Mouse (Mus musculus) hindbrain, postnatal 0 days (tissue): Measurements from ENCODE around the gene Dll4. TPM values are rescaled to one million over a fixed set of nuclear protein-coding genes. Genes with fewer than 3 reads are reported as not detected.

ENCODE experiments used
- ATAC-seq: fragments of 200-750 bp; cut with Nextera tagmentation; 2 replicates; pipeline ENCODE4 v1.8.0; 2017; ENCODE audit warnings: mild to moderate bottlenecking, moderate TSS enrichment, moderate library complexity
- DNase-seq: peaks from one replicate; pipeline ENCODE4 v3.0.0-alpha.2; 2015; ENCODE audit warnings: low spot score
- H3K27ac ChIP-seq: fragments of 300-500 bp; sonication (generic); 2 replicates; pipeline ENCODE4 v1.5.1; 2014; ENCODE audit warnings: mild to moderate bottlenecking
- H3K27me3 ChIP-seq: fragments of 300-500 bp; sonication (generic); 2 replicates; pipeline ENCODE4 v1.6.1; 2014; ENCODE audit warnings: low read length, mixed read lengths; ENCODE audit not compliant: insufficient read depth
- H3K36me3 ChIP-seq: fragments of 300-500 bp; sonication (generic); 2 replicates; pipeline ENCODE4 v1.6.1; 2014; ENCODE audit warnings: low read length, mixed read lengths; ENCODE audit not compliant: insufficient read depth
- H3K4me1 ChIP-seq: fragments of 300-500 bp; sonication (generic); 2 replicates; pipeline ENCODE4 v1.6.1; 2014; ENCODE audit warnings: antibody characterized with exemption, low read length, mixed read lengths; ENCODE audit not compliant: insufficient read depth
- H3K4me2 ChIP-seq: fragments of 300-500 bp; sonication (generic); 2 replicates; pipeline ENCODE4 v1.6.1; 2014; ENCODE audit warnings: low read depth, mild to moderate bottlenecking, low read length, moderate library complexity, mixed read lengths
- H3K4me3 ChIP-seq: fragments of 300-500 bp; sonication (generic); 2 replicates; pipeline ENCODE4 v1.5.1; 2014; ENCODE audit warnings: low read length
- H3K9ac ChIP-seq: fragments of 300-500 bp; sonication (generic); replicated peaks from 2 replicates; pipeline ENCODE4 v1.6.1; 2014; ENCODE audit warnings: mild to moderate bottlenecking, low read length, moderate library complexity, mixed read lengths
- H3K9me3 ChIP-seq: fragments of 300-500 bp; sonication (generic); 2 replicates; pipeline ENCODE4 v1.6.1; 2016; ENCODE audit warnings: low read length, mixed read lengths
- CTCF ChIP-seq: IDR thresholded peaks from 2 replicates; pipeline ENCODE4 v1.5.1; 2016; ENCODE audit warnings: antibody characterized with exemption, control low read depth, low read depth
- WGBS: fragments of 180-500 bp; shearing (Covaris S2); extraction: QIAGEN DNeasy Blood & Tissue Kit; methylation state at CpG from one replicate; pipeline ENCODE4 v1.1.7; 2014; 5-methylcytosine and 5-hydroxymethylcytosine counted together
- polyA plus RNA-seq: library from polyadenylated mRNA; unstranded; fragments of >200 nt; fragmentation: Nextera tagmentation; extraction: Ambion mirVana; gene quantifications from 2 replicates; pipeline ENCODE4 v1.2.1, GENCODE M21; 2015
- total RNA-seq: library from RNA; depleted of rRNA; stranded (reverse); fragments of >200 nt; gene quantifications from 2 replicates; pipeline ENCODE4 v1.2.3, GENCODE M21; 2014

The Dll4 gene
- total and polyA plus RNA-seq, 2 experiments from 2014 or later, result 2.4 to 4.2 TPM

DNA sequence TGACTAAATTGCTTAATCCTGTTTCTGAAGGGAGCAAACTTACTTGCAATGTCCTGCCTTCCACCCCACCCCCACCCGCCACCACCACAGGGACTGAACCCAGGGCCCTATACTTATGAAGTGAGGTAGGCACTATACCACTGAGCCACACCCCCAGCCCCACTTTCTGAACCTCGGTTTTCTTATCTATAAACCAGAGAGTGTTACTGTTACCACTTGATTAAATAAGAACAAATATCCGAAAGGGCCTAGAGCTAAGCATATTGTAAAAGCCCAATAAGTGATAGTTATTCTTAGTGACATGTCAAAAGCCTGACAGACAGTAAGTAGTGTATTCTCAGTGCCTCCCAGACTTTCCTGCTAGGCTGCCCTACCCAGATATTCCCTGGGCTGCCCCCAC lies 21.2 kb upstream of the Dll4 start:
- no peaks in the 10 kb centered on the region for H3K27me3 ChIP-seq
- 61% methylated on average over 3 of the region's 3 CpGs for WGBS

DNA sequence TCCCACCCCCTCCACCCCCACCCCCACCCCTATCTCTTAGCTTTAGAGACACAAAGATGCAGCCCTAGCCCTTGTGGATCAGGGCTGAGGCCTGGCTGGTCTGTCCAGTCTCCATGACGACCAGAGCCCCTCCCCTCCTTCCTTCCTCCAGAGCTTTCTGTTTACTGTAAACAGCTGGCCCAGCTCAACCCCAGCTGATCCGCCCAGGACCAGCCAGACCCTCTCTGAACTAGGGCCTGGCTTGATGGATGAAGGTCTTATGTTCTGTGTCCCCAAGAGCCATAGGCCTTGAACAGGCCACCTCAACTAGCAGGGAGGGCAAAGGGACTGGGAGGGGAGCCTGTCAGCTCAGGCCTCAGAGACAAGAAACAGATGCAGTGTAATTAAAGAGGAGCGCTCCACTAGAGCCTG lies 20.8 kb upstream of the Dll4 start:
- DNase-seq, result no peak
- Histone ChIP-seq H3K4me3 (no peak overlapping the region), H3K9ac (no peak overlapping the region), H3K27ac (no peak overlapping the region), H3K36me3 (no peaks in the 10 kb centered on the region), H3K27me3 (no peaks in the 10 kb centered on the region), H3K4me2 (no peak overlapping the region), H3K9me3 (no peaks in the 10 kb centered on the region), H3K4me1 (peaks cover 4% of the 10 kb centered on the region; the same call in 1 of the 2 replicates)
- no peak for TF ChIP-seq CTCF
- ATAC-seq, result peak; percentile 50; the same call in 1 of the 2 replicates
- 30% methylated on average over 3 of the region's 3 CpGs for WGBS

More for the DNA sequence above, 21.2 kb upstream of the Dll4 start:
- ATAC-seq (no peak), DNase-seq (no peak)
- Histone ChIP-seq H3K4me1 (peaks cover 4% of the 10 kb centered on the region; the same call in 1 of the 2 replicates), H3K9me3 (no peaks in the 10 kb centered on the region), H3K36me3 (no peaks in the 10 kb centered on the region), H3K9ac (no peak overlapping the region), H3K4me3 (no peak overlapping the region), H3K27ac (no peak overlapping the region), H3K4me2 (no peak overlapping the region)
- no peak for TF ChIP-seq CTCF

DNA sequence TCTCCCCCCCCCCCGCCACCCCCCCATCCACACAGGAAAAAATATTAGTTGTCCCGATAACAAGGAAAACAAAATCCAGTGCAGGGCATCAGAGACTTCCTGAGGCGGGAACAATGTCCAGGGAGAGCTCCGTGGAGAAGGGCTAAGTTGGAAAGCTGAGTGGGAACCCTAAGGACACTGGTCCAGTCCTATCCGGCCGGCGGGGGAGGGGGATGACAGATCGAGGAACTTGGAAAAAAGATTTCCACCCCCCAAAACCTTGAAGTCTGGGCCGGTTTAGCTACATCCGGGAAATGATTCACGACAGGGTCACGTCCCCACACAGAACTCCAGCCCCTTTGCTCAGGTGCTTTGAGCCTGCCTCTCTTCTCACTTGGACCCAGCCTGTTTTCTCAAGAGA lies 14.0 kb upstream of the Dll4 start:
- no peak for DNase-seq
- Histone ChIP-seq H3K4me3 (no peak overlapping the region), H3K4me1 (no peaks in the 10 kb centered on the region), H3K9me3 (no peaks in the 10 kb centered on the region), H3K4me2 (no peak overlapping the region), H3K9ac (no peak overlapping the region), H3K36me3 (no peaks in the 10 kb centered on the region), H3K27me3 (0 out of 2 replicates have a peak, but pooled peaks cover 3% of the 10 kb centered on the region), H3K27ac (no peak overlapping the region)
- WGBS, result 57% methylated on average over 12 of the region's 12 CpGs
- TF ChIP-seq CTCF, result no peak
- no peak for ATAC-seq

- H3K4me3 ChIP-seq, result no peak overlapping the region
- ATAC-seq (0 out of 2 replicates have a peak, but pooled peaks have one; percentile 30), DNase-seq (no peak)
- H3K4me1 ChIP-seq, result no peaks in the 10 kb centered on the region
- TF ChIP-seq CTCF, result no peak
- no peaks in the 10 kb centered on the region for H3K36me3 ChIP-seq
- H3K27me3 ChIP-seq, result 0 out of 2 replicates have a peak, but pooled peaks cover 3% of the 10 kb centered on the region
- 46% methylated on average over 2 of the region's 2 CpGs for WGBS
- H3K9ac ChIP-seq, result no peak overlapping the region
- H3K9me3 ChIP-seq, result no peaks in the 10 kb centered on the region
- no peak overlapping the region for H3K27ac ChIP-seq
- H3K4me2 ChIP-seq, result no peak overlapping the region
Observed at GRCm38 (mm10) chr2:119312380-119312958, 13.1 kb upstream of the Dll4 start.

DNA sequence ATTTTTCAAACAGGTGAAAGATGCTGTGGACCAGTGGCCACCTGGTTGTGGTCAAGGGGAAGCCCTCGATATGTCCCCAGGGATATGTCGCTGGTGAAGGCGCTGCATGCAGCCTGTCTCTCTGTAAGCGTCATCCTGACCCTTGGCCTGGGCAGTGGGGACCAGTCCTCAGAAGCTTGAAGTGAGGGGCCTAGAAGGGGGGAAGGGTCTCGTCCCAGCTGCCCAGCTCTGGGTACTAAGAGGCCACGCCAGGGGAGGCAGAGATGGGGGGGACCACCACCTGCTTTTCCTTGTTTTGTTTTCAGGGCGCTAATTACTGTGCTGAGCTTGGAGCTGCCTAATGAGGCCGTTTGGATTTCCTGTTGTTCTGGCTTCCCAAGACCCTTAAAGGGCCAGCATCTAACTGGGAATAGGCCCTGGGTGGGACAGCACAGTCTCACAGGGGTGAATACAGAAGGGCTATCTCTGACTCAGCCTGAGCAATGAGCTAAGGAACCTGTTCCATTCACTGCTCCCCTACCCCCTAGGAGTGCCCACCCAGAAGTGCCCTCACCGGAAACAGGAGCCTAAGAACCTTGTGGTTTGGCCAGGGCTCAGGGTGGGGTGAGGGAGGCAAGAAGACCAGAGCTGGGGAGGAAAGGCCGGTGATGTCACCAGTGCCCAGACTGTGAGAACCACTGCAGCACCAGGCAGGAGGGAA lies 11.7 kb upstream of the Dll4 start:
- WGBS, result 32% methylated on average over 10 of the region's 10 CpGs
- DNase-seq, result no peak
- no peak for TF ChIP-seq CTCF
- no peak overlapping the region for H3K4me3 ChIP-seq
- H3K27me3 ChIP-seq, result 0 out of 2 replicates have a peak, but pooled peaks cover 3% of the 10 kb centered on the region
- no peak overlapping the region for H3K27ac ChIP-seq
- H3K4me1 ChIP-seq, result no peaks in the 10 kb centered on the region
- H3K4me2 ChIP-seq, result no peak overlapping the region
- no peak for ATAC-seq
- no peak overlapping the region for H3K9ac ChIP-seq
- H3K9me3 ChIP-seq, result no peaks in the 10 kb centered on the region
- H3K36me3 ChIP-seq, result no peaks in the 10 kb centered on the region

DNA sequence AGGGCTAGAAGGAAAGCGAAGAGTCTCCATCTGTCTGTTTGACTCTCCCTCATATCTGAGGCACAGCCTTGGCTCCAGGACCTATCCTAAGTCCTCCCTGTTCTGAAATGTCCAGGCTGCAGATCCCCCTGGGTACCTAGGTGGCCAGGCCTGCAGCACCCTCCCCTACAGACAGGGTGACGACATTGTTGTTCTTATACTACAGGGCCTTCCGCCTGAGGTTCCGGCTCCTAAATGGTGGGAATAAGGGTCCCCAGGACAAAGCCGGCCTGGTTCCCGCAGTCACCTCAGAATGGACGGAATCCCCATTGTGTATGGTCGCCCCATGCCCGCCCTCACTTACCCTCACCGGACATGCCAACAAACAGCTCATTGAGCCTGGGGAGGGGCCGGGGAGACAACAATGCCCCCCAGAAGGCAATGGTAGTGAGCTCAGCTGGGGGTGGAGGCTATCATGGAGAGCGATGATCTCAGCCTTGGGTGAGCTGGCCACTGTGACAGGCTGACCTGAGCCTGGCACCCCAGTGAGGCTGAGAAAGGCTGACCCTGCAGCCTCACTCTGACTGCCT lies 10.8 kb upstream of the Dll4 start:
- no peak overlapping the region for H3K4me2 ChIP-seq
- H3K27me3 ChIP-seq, result 0 out of 2 replicates have a peak, but pooled peaks cover 3% of the 10 kb centered on the region
- no peaks in the 10 kb centered on the region for H3K9me3 ChIP-seq
- no peak overlapping the region for H3K9ac ChIP-seq
- WGBS, result 58% methylated on average over 12 of the region's 12 CpGs
- TF ChIP-seq CTCF, result no peak
- H3K4me3 ChIP-seq, result no peak overlapping the region
- H3K27ac ChIP-seq, result no peak overlapping the region
- H3K36me3 ChIP-seq, result no peaks in the 10 kb centered on the region
- H3K4me1 ChIP-seq, result no peaks in the 10 kb centered on the region
- DNase-seq (no peak), ATAC-seq (no peak)
